Mouse (Mus musculus): ENCODE data around the gene Thsd4. TPM values are rescaled to one million over a fixed set of nuclear protein-coding genes. Genes with fewer than 3 reads are reported as not detected.
A peak's percentile ranks its signal among the peaks of the same experiment; 100 is the strongest.

The Thsd4 gene
- polyA plus RNA-seq, 1 experiment = 1.3 TPM

DNA sequence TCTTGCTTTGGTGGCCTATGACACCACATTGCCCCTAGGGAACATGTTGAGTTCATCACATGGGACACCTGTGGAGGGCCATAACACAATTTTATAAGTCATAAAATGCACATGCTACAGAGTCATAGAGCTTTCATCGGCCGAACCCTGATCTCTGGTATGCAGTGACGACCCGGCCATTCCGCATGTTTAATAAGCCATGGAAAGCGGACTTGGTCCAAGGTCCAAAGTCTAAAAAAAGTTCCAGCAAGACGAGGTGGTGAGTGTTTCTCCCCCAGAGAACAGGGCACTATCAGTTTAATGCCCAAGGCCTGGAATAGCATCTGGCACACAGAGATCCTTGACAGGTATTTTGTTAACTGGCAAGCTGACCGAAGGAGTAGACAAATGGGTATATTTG is 204.6 kb downstream of the Thsd4 start:
- Histone ChIP-seq H3ac (ENCODE audit: control insufficient read depth, insufficient read length, low read depth) (no peak overlapping the region), H3K79me2 (ENCODE audit: control insufficient read depth, insufficient read depth) (no peaks in the 10 kb centered on the region), H3K79me3 (ENCODE audit: low read depth) (no peaks in the 10 kb centered on the region), H3K4me3 (ENCODE audit: insufficient read depth, poor library complexity, severe bottlenecking) (no peak overlapping the region), H3K36me3 (ENCODE audit: control insufficient read depth, insufficient read depth) (no peaks in the 10 kb centered on the region), H3K27me3 (ENCODE audit: control insufficient read depth, insufficient read depth, insufficient read length) (no peaks in the 10 kb centered on the region)
- no peak for TF ChIP-seq CTCF (IDR thresholded peaks at IDR 0.05; ENCODE audit: control insufficient read depth, insufficient read depth, insufficient read length)
- TF ChIP-seq MYOG (IDR thresholded peaks at IDR 0.05; ENCODE audit: control insufficient read depth, extremely low read depth, insufficient read length) = no peak
- no peak for TF ChIP-seq CEBPB (IDR thresholded peaks at IDR 0.05; ENCODE audit: low read depth)

GRCm38 (mm10) chr9:60316510-60316909 is 205.3 kb downstream of the Thsd4 start:
- no peaks in the 10 kb centered on the region for H3K79me3 ChIP-seq (ENCODE audit: low read depth)
- H3K36me3 ChIP-seq (ENCODE audit: control insufficient read depth, insufficient read depth) = no peaks in the 10 kb centered on the region
- no peak for TF ChIP-seq CEBPB (IDR thresholded peaks at IDR 0.05; ENCODE audit: low read depth)
- TF ChIP-seq USF1 (IDR thresholded peaks at IDR 0.05; ENCODE audit: low read depth) = no peak
- TF ChIP-seq MYOG (IDR thresholded peaks at IDR 0.05; ENCODE audit: control insufficient read depth, extremely low read depth, insufficient read length) = no peak
- no peak for TF ChIP-seq CTCF (IDR thresholded peaks at IDR 0.05; ENCODE audit: control insufficient read depth, insufficient read depth, insufficient read length)
- no peak for TF ChIP-seq FOSL1 (IDR thresholded peaks at IDR 0.05; ENCODE audit: insufficient read depth, low read length, poor library complexity, severe bottlenecking)
- TF ChIP-seq MYOD1 (IDR thresholded peaks at IDR 0.05; ENCODE audit: control insufficient read depth, insufficient read length, low read depth) = no peak
- no peak for TF ChIP-seq MAX (IDR thresholded peaks at IDR 0.05)
- H3ac ChIP-seq (ENCODE audit: control insufficient read depth, insufficient read length, low read depth) = no peak overlapping the region
- no peaks in the 10 kb centered on the region for H3K79me2 ChIP-seq (ENCODE audit: control insufficient read depth, insufficient read depth)
- H3K27me3 ChIP-seq (ENCODE audit: control insufficient read depth, insufficient read depth, insufficient read length) = no peaks in the 10 kb centered on the region
- no peak overlapping the region for H3K4me3 ChIP-seq (ENCODE audit: insufficient read depth, poor library complexity, severe bottlenecking)

GRCm38 (mm10) chr9:60315533-60315932 is 206.3 kb downstream of the Thsd4 start:
- no peaks in the 10 kb centered on the region for H3K36me3 ChIP-seq (ENCODE audit: control insufficient read depth, insufficient read depth)
- no peak overlapping the region for H3ac ChIP-seq (ENCODE audit: control insufficient read depth, insufficient read length, low read depth)
- H3K79me2 ChIP-seq (ENCODE audit: control insufficient read depth, insufficient read depth) = no peaks in the 10 kb centered on the region
- TF ChIP-seq CTCF (IDR thresholded peaks at IDR 0.05; ENCODE audit: control insufficient read depth, insufficient read depth, insufficient read length) (no peak), CEBPB (IDR thresholded peaks at IDR 0.05; ENCODE audit: low read depth) (no peak), MAX (IDR thresholded peaks at IDR 0.05) (no peak), MYOD1 (IDR thresholded peaks at IDR 0.05; ENCODE audit: control insufficient read depth, insufficient read length, low read depth) (peak; percentile 39), USF1 (IDR thresholded peaks at IDR 0.05; ENCODE audit: low read depth) (no peak), FOSL1 (IDR thresholded peaks at IDR 0.05; ENCODE audit: insufficient read depth, low read length, poor library complexity, severe bottlenecking) (no peak), MYOG (IDR thresholded peaks at IDR 0.05; ENCODE audit: control insufficient read depth, extremely low read depth, insufficient read length) (no peak)
- H3K27me3 ChIP-seq (ENCODE audit: control insufficient read depth, insufficient read depth, insufficient read length) = no peaks in the 10 kb centered on the region
- no peak overlapping the region for H3K4me3 ChIP-seq (ENCODE audit: insufficient read depth, poor library complexity, severe bottlenecking)
- no peaks in the 10 kb centered on the region for H3K79me3 ChIP-seq (ENCODE audit: low read depth)

DNA sequence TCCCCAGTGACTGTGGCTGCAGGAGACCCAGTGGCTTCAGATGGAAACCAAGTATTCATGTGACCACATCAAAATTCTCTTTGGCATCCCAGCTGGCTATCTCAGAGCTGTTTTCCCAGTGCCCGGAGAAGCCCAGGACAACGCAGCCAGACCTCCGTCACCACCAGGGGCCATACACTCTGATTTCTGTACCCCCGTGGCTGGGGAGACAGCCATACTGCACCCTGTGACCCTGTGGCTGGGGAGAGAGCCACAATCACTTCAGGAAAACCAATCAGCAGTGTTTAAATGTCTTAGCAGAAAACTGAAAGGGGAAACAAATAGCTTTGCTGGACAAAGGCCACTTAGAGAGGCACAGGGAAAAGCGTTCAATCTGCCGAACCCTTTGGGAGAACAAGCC is 208.2 kb downstream of the Thsd4 start:
- no peaks in the 10 kb centered on the region for H3K36me3 ChIP-seq (ENCODE audit: control insufficient read depth, insufficient read depth)
- no peak overlapping the region for H3K4me3 ChIP-seq (ENCODE audit: insufficient read depth, poor library complexity, severe bottlenecking)
- H3K27me3 ChIP-seq (ENCODE audit: control insufficient read depth, insufficient read depth, insufficient read length) = no peaks in the 10 kb centered on the region
- H3K79me2 ChIP-seq (ENCODE audit: control insufficient read depth, insufficient read depth) = no peaks in the 10 kb centered on the region
- H3ac ChIP-seq (ENCODE audit: control insufficient read depth, insufficient read length, low read depth) = no peak overlapping the region
- no peaks in the 10 kb centered on the region for H3K79me3 ChIP-seq (ENCODE audit: low read depth)
- TF ChIP-seq CTCF (IDR thresholded peaks at IDR 0.05; ENCODE audit: control insufficient read depth, insufficient read depth, insufficient read length) (no peak), FOSL1 (IDR thresholded peaks at IDR 0.05; ENCODE audit: insufficient read depth, low read length, poor library complexity, severe bottlenecking) (no peak), USF1 (IDR thresholded peaks at IDR 0.05; ENCODE audit: low read depth) (no peak), CEBPB (IDR thresholded peaks at IDR 0.05; ENCODE audit: low read depth) (no peak), MYOG (IDR thresholded peaks at IDR 0.05; ENCODE audit: control insufficient read depth, extremely low read depth, insufficient read length) (no peak), MAX (IDR thresholded peaks at IDR 0.05) (no peak), MYOD1 (IDR thresholded peaks at IDR 0.05; ENCODE audit: control insufficient read depth, insufficient read length, low read depth) (no peak)

- H3ac ChIP-seq (ENCODE audit: control insufficient read depth, insufficient read length, low read depth) = no peak overlapping the region
- no peaks in the 10 kb centered on the region for H3K79me2 ChIP-seq (ENCODE audit: control insufficient read depth, insufficient read depth)
- H3K79me3 ChIP-seq (ENCODE audit: low read depth) = no peaks in the 10 kb centered on the region
- TF ChIP-seq MAX (IDR thresholded peaks at IDR 0.05) (no peak), CTCF (IDR thresholded peaks at IDR 0.05; ENCODE audit: control insufficient read depth, insufficient read depth, insufficient read length) (no peak), USF1 (IDR thresholded peaks at IDR 0.05; ENCODE audit: low read depth) (no peak), MYOD1 (IDR thresholded peaks at IDR 0.05; ENCODE audit: control insufficient read depth, insufficient read length, low read depth) (no peak), FOSL1 (IDR thresholded peaks at IDR 0.05; ENCODE audit: insufficient read depth, low read length, poor library complexity, severe bottlenecking) (no peak), CEBPB (IDR thresholded peaks at IDR 0.05; ENCODE audit: low read depth) (no peak), MYOG (IDR thresholded peaks at IDR 0.05; ENCODE audit: control insufficient read depth, extremely low read depth, insufficient read length) (no peak)
- H3K36me3 ChIP-seq (ENCODE audit: control insufficient read depth, insufficient read depth) = no peaks in the 10 kb centered on the region
- H3K4me3 ChIP-seq (ENCODE audit: insufficient read depth, poor library complexity, severe bottlenecking) = no peak overlapping the region
- H3K27me3 ChIP-seq (ENCODE audit: control insufficient read depth, insufficient read depth, insufficient read length) = no peaks in the 10 kb centered on the region
Measured at GRCm38 (mm10) chr9:60312670-60313069, 209.2 kb downstream of the Thsd4 start.

- no peak for TF ChIP-seq CTCF (IDR thresholded peaks at IDR 0.05; ENCODE audit: control insufficient read depth, insufficient read depth, insufficient read length)
- TF ChIP-seq MYOG (IDR thresholded peaks at IDR 0.05; ENCODE audit: control insufficient read depth, extremely low read depth, insufficient read length) = no peak
- TF ChIP-seq CEBPB (IDR thresholded peaks at IDR 0.05; ENCODE audit: low read depth) = no peak
- no peak for TF ChIP-seq MYOD1 (IDR thresholded peaks at IDR 0.05; ENCODE audit: control insufficient read depth, insufficient read length, low read depth)
- no peak for TF ChIP-seq USF1 (IDR thresholded peaks at IDR 0.05; ENCODE audit: low read depth)
- no peaks in the 10 kb centered on the region for H3K36me3 ChIP-seq (ENCODE audit: control insufficient read depth, insufficient read depth)
- H3K4me3 ChIP-seq (ENCODE audit: insufficient read depth, poor library complexity, severe bottlenecking) = no peak overlapping the region
- H3ac ChIP-seq (ENCODE audit: control insufficient read depth, insufficient read length, low read depth) = no peak overlapping the region
- no peaks in the 10 kb centered on the region for H3K79me3 ChIP-seq (ENCODE audit: low read depth)
- no peaks in the 10 kb centered on the region for H3K27me3 ChIP-seq (ENCODE audit: control insufficient read depth, insufficient read depth, insufficient read length)
- H3K79me2 ChIP-seq (ENCODE audit: control insufficient read depth, insufficient read depth) = no peaks in the 10 kb centered on the region
Measured at GRCm38 (mm10) chr9:60311594-60312128, 210.2 kb downstream of the Thsd4 start.
